Mouse (Mus musculus) forebrain, embryonic 10.5 days (tissue): Measurements from ENCODE around the gene Gtf2h1. TPM values are rescaled to one million over a fixed set of nuclear protein-coding genes. Genes with fewer than 3 reads are reported as not detected.

Experiments used
- DNase-seq: peaks from one replicate; pipeline ENCODE4 v3.0.0-alpha.2; 2017; ENCODE audit warnings: low spot score; ENCODE audit errors: extremely low spot score
- H3K27ac ChIP-seq: fragments of 300-500 bp; sonication (generic); 2 replicates; pipeline ENCODE4 v1.5.1; 2016; ENCODE audit warnings: mild to moderate bottlenecking
- H3K27me3 ChIP-seq: fragments of 300-500 bp; sonication (generic); 2 replicates; pipeline ENCODE4 v1.6.1; 2016; ENCODE audit warnings: mild to moderate bottlenecking; ENCODE audit not compliant: poor library complexity, severe bottlenecking
- H3K36me3 ChIP-seq: fragments of 300-500 bp; sonication (generic); replicated peaks from 2 replicates; pipeline ENCODE4 v1.6.1; 2016; ENCODE audit warnings: mild to moderate bottlenecking, moderate library complexity
- H3K4me1 ChIP-seq: fragments of 300-500 bp; sonication (generic); 2 replicates; pipeline ENCODE4 v1.6.1; 2016
- H3K4me3 ChIP-seq: fragments of 300-500 bp; sonication (generic); 2 replicates; pipeline ENCODE4 v1.5.1; 2016; ENCODE audit warnings: mild to moderate bottlenecking, moderate library complexity
- H3K9me3 ChIP-seq: fragments of 300-500 bp; sonication (generic); 2 replicates; pipeline ENCODE4 v1.6.1; 2016; ENCODE audit warnings: mild to moderate bottlenecking, moderate library complexity
- WGBS: fragments of 180-500 bp; shearing (Covaris S2); methylation state at CpG from one replicate; pipeline ENCODE4 v1.1.7; 2016; 5-methylcytosine and 5-hydroxymethylcytosine counted together
- polyA plus RNA-seq: library from polyadenylated mRNA; unstranded; fragments of >200 nt; fragmentation: Nextera tagmentation; extraction: Ambion mirVana; gene quantifications from 2 replicates; pipeline ENCODE4 v1.2.1, GENCODE M21; 2016

Gene Gtf2h1
- polyA plus RNA-seq, 1 experiment from 2014 or later: 51.2 TPM

- under 1% methylated on average over 51 of the region's 51 CpGs for whole genome bisulfite sequencing
Observed at GRCm38 (mm10) chr7:46845211-46845977, 49.5 kb downstream of the Gtf2h1 start.

GRCm38 (mm10) chr7:46845978-46846485 is 50.1 kb downstream of the Gtf2h1 start:
- H3K36me3 ChIP-seq: peaks cover 43% of the 10 kb centered on the region
- DNase-seq: no peak
- peaks cover 22% of the 10 kb centered on the region for H3K27me3 ChIP-seq
- peak overlapping the region; percentile 99 for H3K27ac ChIP-seq
- WGBS: under 1% methylated on average over 36 of the region's 36 CpGs
- H3K4me1 ChIP-seq: peaks cover 58% of the 10 kb centered on the region
- H3K4me3 ChIP-seq: peak overlapping the region; percentile 79
- no peaks in the 10 kb centered on the region for H3K9me3 ChIP-seq

More at GRCm38 (mm10) chr7:46845211-46845977, 49.5 kb downstream of the Gtf2h1 start:
- no peaks in the 10 kb centered on the region for H3K9me3 ChIP-seq
- peaks cover 29% of the 10 kb centered on the region for H3K27me3 ChIP-seq
- H3K27ac ChIP-seq: peak overlapping the region; percentile 99
- DNase-seq: peak; percentile 94
- peaks cover 37% of the 10 kb centered on the region for H3K36me3 ChIP-seq
- H3K4me1 ChIP-seq: peaks cover 58% of the 10 kb centered on the region
- peak overlapping the region; percentile 79 for H3K4me3 ChIP-seq

- peaks cover 16% of the 10 kb centered on the region for H3K27me3 ChIP-seq
- WGBS: 1% methylated on average over 28 of the region's 28 CpGs
- H3K36me3 ChIP-seq: peaks cover 50% of the 10 kb centered on the region
- peak overlapping the region; percentile 99 for H3K27ac ChIP-seq
- peak; percentile 78 for DNase-seq
- peaks cover 52% of the 10 kb centered on the region for H3K4me1 ChIP-seq
- no peaks in the 10 kb centered on the region for H3K9me3 ChIP-seq
- peak overlapping the region; percentile 79 for H3K4me3 ChIP-seq
Observed at GRCm38 (mm10) chr7:46846486-46847244, 50.8 kb downstream of the Gtf2h1 start.

- no peaks in the 10 kb centered on the region for H3K27me3 ChIP-seq
- DNase-seq: no peak
- H3K9me3 ChIP-seq: no peaks in the 10 kb centered on the region
- no peak overlapping the region for H3K4me3 ChIP-seq
- H3K36me3 ChIP-seq: peaks cover 76% of the 10 kb centered on the region
- H3K27ac ChIP-seq: no peak overlapping the region
- peaks cover 41% of the 10 kb centered on the region for H3K4me1 ChIP-seq
- WGBS: 81% methylated on average over 5 of the region's 5 CpGs
Observed at GRCm38 (mm10) chr7:46849287-46849686, 53.4 kb downstream of the Gtf2h1 start.

GRCm38 (mm10) chr7:46851026-46851425 is 55.1 kb downstream of the Gtf2h1 start:
- Histone ChIP-seq H3K4me3 (no peak overlapping the region), H3K36me3 (peaks cover 93% of the 10 kb centered on the region), H3K9me3 (no peaks in the 10 kb centered on the region), H3K27ac (no peak overlapping the region), H3K27me3 (no peaks in the 10 kb centered on the region), H3K4me1 (peaks cover 28% of the 10 kb centered on the region)
- WGBS: 77% methylated on average over 7 of the region's 7 CpGs
- no peak for DNase-seq

- Histone ChIP-seq H3K9me3 (no peaks in the 10 kb centered on the region), H3K36me3 (peaks cover 91% of the 10 kb centered on the region), H3K4me1 (peaks cover 18% of the 10 kb centered on the region), H3K4me3 (no peak overlapping the region), H3K27me3 (no peaks in the 10 kb centered on the region), H3K27ac (no peak overlapping the region)
- DNase-seq: no peak
- WGBS: 91% methylated on average over 1 of the region's 1 CpGs
Observed at GRCm38 (mm10) chr7:46852666-46853065, 56.8 kb downstream of the Gtf2h1 start.

- Histone ChIP-seq H3K36me3 (peaks cover 84% of the 10 kb centered on the region), H3K27ac (no peak overlapping the region), H3K4me1 (peaks cover 11% of the 10 kb centered on the region; the same call in 1 of the 2 replicates), H3K9me3 (no peaks in the 10 kb centered on the region), H3K4me3 (no peak overlapping the region), H3K27me3 (no peaks in the 10 kb centered on the region)
- no peak for DNase-seq
- 87% methylated on average over 9 of the region's 9 CpGs for WGBS
Observed at GRCm38 (mm10) chr7:46853365-46853764, 57.5 kb downstream of the Gtf2h1 start.

GRCm38 (mm10) chr7:46855866-46856560 is 60.1 kb downstream of the Gtf2h1 start:
- no peak overlapping the region for H3K4me3 ChIP-seq
- DNase-seq: no peak
- H3K36me3 ChIP-seq: peaks cover 57% of the 10 kb centered on the region
- H3K27me3 ChIP-seq: no peaks in the 10 kb centered on the region
- H3K27ac ChIP-seq: no peak overlapping the region
- H3K9me3 ChIP-seq: no peaks in the 10 kb centered on the region
- H3K4me1 ChIP-seq: no peaks in the 10 kb centered on the region
- 75% methylated on average over 7 of the region's 7 CpGs for WGBS

GRCm38 (mm10) chr7:46857436-46857835 is 61.5 kb downstream of the Gtf2h1 start:
- no peaks in the 10 kb centered on the region for H3K9me3 ChIP-seq
- no peak for DNase-seq
- no peak overlapping the region for H3K27ac ChIP-seq
- H3K36me3 ChIP-seq: peaks cover 43% of the 10 kb centered on the region
- no peaks in the 10 kb centered on the region for H3K4me1 ChIP-seq
- no peak overlapping the region for H3K4me3 ChIP-seq
- WGBS: 81% methylated on average over 9 of the region's 9 CpGs
- no peaks in the 10 kb centered on the region for H3K27me3 ChIP-seq

- Histone ChIP-seq H3K4me1 (no peaks in the 10 kb centered on the region), H3K4me3 (no peak overlapping the region), H3K36me3 (peaks cover 27% of the 10 kb centered on the region), H3K27me3 (no peaks in the 10 kb centered on the region), H3K9me3 (no peaks in the 10 kb centered on the region), H3K27ac (no peak overlapping the region)
- DNase-seq: no peak
- WGBS: 64% methylated on average over 6 of the region's 6 CpGs
Observed at GRCm38 (mm10) chr7:46859031-46859430, 63.1 kb downstream of the Gtf2h1 start.

- DNase-seq: no peak
- H3K4me3 ChIP-seq: no peak within 1 kb of the TSS
- no peak within 1 kb of the TSS for H3K27ac ChIP-seq
- H3K36me3 ChIP-seq: peaks cover 7% of the 10 kb centered on the region
- WGBS: 36% methylated on average over 10 of the region's 10 CpGs
- no peaks in the 10 kb centered on the region for H3K4me1 ChIP-seq
- no peaks in the 10 kb centered on the region for H3K9me3 ChIP-seq
- H3K27me3 ChIP-seq: no peaks in the 10 kb centered on the region
Observed at GRCm38 (mm10) chr7:46860996-46861395, 65.1 kb downstream of the Gtf2h1 start, which contains the start of gene Ldhc. TSS of gene Ldhc (plus strand) at chr7:46861203.

- Histone ChIP-seq H3K9me3 (no peaks in the 10 kb centered on the region), H3K4me3 (no peak overlapping the region), H3K27ac (no peak overlapping the region), H3K4me1 (no peaks in the 10 kb centered on the region), H3K36me3 (no peaks in the 10 kb centered on the region), H3K27me3 (no peaks in the 10 kb centered on the region)
- 84% methylated on average over 4 of the region's 4 CpGs for WGBS
- no peak for DNase-seq
Observed at GRCm38 (mm10) chr7:46871988-46872387, 76.1 kb downstream of the Gtf2h1 start.
